Mouse (Mus musculus) kidney, adult 2 months (tissue): ENCODE measurements around the gene Dock11. TPM values are rescaled to one million over a fixed set of nuclear protein-coding genes. Genes with fewer than 3 reads are reported as not detected.
A peak's percentile ranks its signal among the peaks of the same experiment; 100 is the strongest.

Source experiments
- DNase-seq: peaks from one replicate; pipeline ENCODE4 v3.0.0; 2021
- H3K27ac ChIP-seq: fragments of 200-500 bp; 2 replicates; pipeline ENCODE4 v1.5.1; 2012; ENCODE audit warnings: low read depth, low read length, control low read depth, inconsistent platforms; ENCODE audit not compliant: insufficient read depth
- H3K27me3 ChIP-seq: fragments of 200-500 bp; replicated peaks from 2 replicates; pipeline ENCODE4 v1.6.1; 2012; ENCODE audit warnings: mild to moderate bottlenecking, moderate library complexity, low read length, inconsistent platforms; ENCODE audit not compliant: control insufficient read depth, insufficient read depth
- H3K36me3 ChIP-seq: fragments of 200-500 bp; 2 replicates; pipeline ENCODE4 v1.6.1; 2012; ENCODE audit warnings: mild to moderate bottlenecking, moderate library complexity, low read length, inconsistent platforms; ENCODE audit not compliant: control insufficient read depth, insufficient read depth
- H3K4me1 ChIP-seq: fragments of 200-500 bp; 2 replicates; pipeline ENCODE4 v1.6.1; 2011; ENCODE audit warnings: low read length; ENCODE audit not compliant: control insufficient read depth, insufficient read depth
- H3K4me3 ChIP-seq: fragments of 200-500 bp; 2 replicates; pipeline ENCODE4 v1.5.1; 2011; ENCODE audit warnings: mild to moderate bottlenecking, low read depth, low read length, control low read depth; ENCODE audit not compliant: insufficient read depth
- CTCF ChIP-seq: fragments of 200-500 bp; conservative IDR thresholded peaks from 2 replicates; pipeline ENCODE4 v1.5.1; 2011; ENCODE audit warnings: low read depth, mild to moderate bottlenecking, control low read depth, low read length, moderate library complexity, mixed read lengths; ENCODE audit not compliant: insufficient read depth, insufficient read length
- POLR2A ChIP-seq: fragments of 200-500 bp; IDR thresholded peaks from one replicate; pipeline ENCODE4 v1.6.1; 2011; ENCODE audit warnings: low read depth, low read length, control low read depth
- WGBS: fragments of 180-500 bp; shearing (Covaris S2); methylation state at CpG from one replicate; pipeline ENCODE4 v1.1.7; 2018; 5-methylcytosine and 5-hydroxymethylcytosine counted together
- polyA plus RNA-seq: library from polyadenylated mRNA; depleted of rRNA; stranded (reverse); fragments of >200 nt; gene quantifications from 2 replicates; pipeline ENCODE4 v1.2.3, GENCODE M21; 2012

Dock11 gene
- polyA plus RNA-seq, 1 experiment: 0.75 TPM

- no peaks in the 10 kb centered on the region for H3K4me1 ChIP-seq
- H3K4me3 ChIP-seq: no peak overlapping the region
- 68% methylated on average over 6 of the region's 6 CpGs for WGBS
- no peak overlapping the region for H3K27ac ChIP-seq
- TF ChIP-seq POLR2A: no peak
- no peak for TF ChIP-seq CTCF
- H3K36me3 ChIP-seq: no peaks in the 10 kb centered on the region
- H3K27me3 ChIP-seq: no peaks in the 10 kb centered on the region
- no peak for DNase-seq
Measured at GRCm38 (mm10) chrX:35994226-35994625, 105.6 kb downstream of the Dock11 start.

GRCm38 (mm10) chrX:35997004-35997403 is 108.4 kb downstream of the Dock11 start:
- no peak overlapping the region for H3K4me3 ChIP-seq
- 5% methylated on average over 2 of the region's 2 CpGs for whole genome bisulfite sequencing
- H3K27me3 ChIP-seq: no peaks in the 10 kb centered on the region
- H3K27ac ChIP-seq: no peak overlapping the region
- DNase-seq: peak; percentile 29
- no peaks in the 10 kb centered on the region for H3K4me1 ChIP-seq
- TF ChIP-seq POLR2A (no peak), CTCF (no peak)
- H3K36me3 ChIP-seq: no peaks in the 10 kb centered on the region

GRCm38 (mm10) chrX:35997793-35998419 is 109.3 kb downstream of the Dock11 start:
- no peak for TF ChIP-seq POLR2A
- no peak for TF ChIP-seq CTCF
- 31% methylated on average over 5 of the region's 5 CpGs for WGBS
- peak; percentile 40 for DNase-seq

GRCm38 (mm10) chrX:36025651-36026050 is 137.0 kb downstream of the Dock11 start:
- WGBS: 94% methylated on average over 17 of the region's 17 CpGs

More at GRCm38 (mm10) chrX:35997793-35998419, 109.3 kb downstream of the Dock11 start:
- H3K4me3 ChIP-seq: no peak overlapping the region
- H3K36me3 ChIP-seq: no peaks in the 10 kb centered on the region
- no peak overlapping the region for H3K27ac ChIP-seq
- no peaks in the 10 kb centered on the region for H3K4me1 ChIP-seq
- H3K27me3 ChIP-seq: no peaks in the 10 kb centered on the region

GRCm38 (mm10) chrX:36031113-36031512 is 142.5 kb downstream of the Dock11 start:
- no peak for TF ChIP-seq CTCF
- TF ChIP-seq POLR2A: no peak
- no peak overlapping the region for H3K27ac ChIP-seq
- WGBS: 35% methylated on average over 5 of the region's 5 CpGs
- H3K4me3 ChIP-seq: no peak overlapping the region
- H3K27me3 ChIP-seq: no peaks in the 10 kb centered on the region
- no peak for DNase-seq
- no peaks in the 10 kb centered on the region for H3K36me3 ChIP-seq
- no peaks in the 10 kb centered on the region for H3K4me1 ChIP-seq

More at GRCm38 (mm10) chrX:36025651-36026050, 137.0 kb downstream of the Dock11 start:
- Histone ChIP-seq H3K27ac (no peak overlapping the region), H3K4me3 (no peak overlapping the region), H3K27me3 (no peaks in the 10 kb centered on the region), H3K4me1 (no peaks in the 10 kb centered on the region), H3K36me3 (no peaks in the 10 kb centered on the region)
- no peak for TF ChIP-seq CTCF
- no peak for TF ChIP-seq POLR2A
- DNase-seq: no peak

- Histone ChIP-seq H3K4me1 (no peaks in the 10 kb centered on the region), H3K27me3 (no peaks in the 10 kb centered on the region), H3K36me3 (no peaks in the 10 kb centered on the region), H3K4me3 (no peak overlapping the region), H3K27ac (no peak overlapping the region)
- TF ChIP-seq CTCF (no peak), POLR2A (no peak)
- 78% methylated on average over 8 of the region's 8 CpGs for WGBS
- no peak for DNase-seq
Measured at GRCm38 (mm10) chrX:36034045-36034444, 145.4 kb downstream of the Dock11 start.

- no peak overlapping the region for H3K4me3 ChIP-seq
- no peaks in the 10 kb centered on the region for H3K4me1 ChIP-seq
- H3K27me3 ChIP-seq: no peaks in the 10 kb centered on the region
- no peak overlapping the region for H3K27ac ChIP-seq
- TF ChIP-seq POLR2A: no peak
- no peak for TF ChIP-seq CTCF
- H3K36me3 ChIP-seq: no peaks in the 10 kb centered on the region
- no peak for DNase-seq
- 80% methylated on average over 4 of the region's 4 CpGs for WGBS
Measured at GRCm38 (mm10) chrX:36045731-36046130, 157.1 kb downstream of the Dock11 start.

GRCm38 (mm10) chrX:36047451-36047850 is 158.8 kb downstream of the Dock11 start:
- no peaks in the 10 kb centered on the region for H3K36me3 ChIP-seq
- 4% methylated on average over 1 of the region's 1 CpGs for WGBS
- H3K4me1 ChIP-seq: no peaks in the 10 kb centered on the region
- DNase-seq: peak; percentile 72
- TF ChIP-seq CTCF: no peak
- no peak for TF ChIP-seq POLR2A
- H3K27me3 ChIP-seq: no peaks in the 10 kb centered on the region
- H3K27ac ChIP-seq: no peak overlapping the region
- no peak overlapping the region for H3K4me3 ChIP-seq
